Mouse (Mus musculus) adrenal gland, adult 10 weeks (tissue): ENCODE results near the gene Acsf2. TPM values are rescaled to one million over a fixed set of nuclear protein-coding genes. Genes with fewer than 3 reads are reported as not detected.

ENCODE experiments used
- polyA plus RNA-seq: library from polyadenylated mRNA; stranded (reverse); fragments of 350-450 nt; fragmentation: Illumina TruSeq; extraction: RNeasy Lipid Tissue Mini Kit (QIAGEN cat#74804); gene quantifications from one replicate; pipeline ENCODE4 v1.2.3, GENCODE M21; 2014; ENCODE audit warnings: low read depth, low replicate concordance

The Acsf2 gene
- polyA plus RNA-seq: 111 TPM

DNA sequence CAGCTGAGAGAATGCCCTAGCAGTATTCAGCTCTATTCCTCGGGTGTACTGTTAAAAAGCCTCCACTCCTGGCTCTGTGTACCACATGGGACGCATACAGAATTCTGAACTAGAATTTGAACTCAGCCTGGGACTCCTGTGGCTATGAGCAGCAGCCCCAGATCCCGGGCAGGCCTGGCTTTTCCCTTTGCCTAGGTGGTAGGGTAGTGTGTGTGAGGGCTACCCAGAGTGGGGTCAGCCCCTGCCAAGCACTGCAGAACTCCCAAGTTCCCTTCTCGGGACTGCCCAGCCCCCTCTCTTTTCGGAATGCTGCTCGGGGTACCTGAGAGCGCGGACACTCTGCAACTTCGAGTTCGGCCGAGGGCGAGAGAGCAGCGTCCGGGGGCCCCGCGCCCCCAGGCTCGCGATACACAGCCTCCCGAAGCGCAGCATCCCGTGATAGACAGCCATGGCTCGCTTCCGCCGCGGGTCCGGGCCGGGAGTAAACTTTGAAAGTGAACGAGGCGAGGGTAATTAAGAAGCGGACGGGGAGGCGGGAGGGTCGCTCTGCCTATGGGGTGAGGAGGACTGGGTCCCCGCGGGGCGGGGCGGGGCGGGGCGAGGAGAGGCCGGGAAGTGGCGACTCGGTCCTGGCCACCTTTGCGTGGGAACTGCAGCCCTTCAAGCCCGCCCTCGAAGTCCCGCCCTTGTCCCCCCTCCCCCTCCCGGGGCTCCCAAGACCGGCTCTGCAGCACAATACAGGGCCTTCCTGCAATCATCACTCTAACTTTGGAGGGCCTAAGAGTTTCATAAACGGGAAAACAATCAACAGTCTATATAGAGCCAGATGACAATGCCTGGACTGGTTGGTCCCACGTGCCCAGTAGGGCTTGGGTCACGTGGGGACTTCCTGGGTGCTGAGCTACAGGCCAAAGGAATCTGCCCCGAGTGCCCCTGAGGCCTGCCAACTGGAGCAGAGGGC is at the start of gene Acsf2:
Gene Acsf2 (minus strand): TSS at position 551 of the 961 bp plus-strand sequence.

DNA sequence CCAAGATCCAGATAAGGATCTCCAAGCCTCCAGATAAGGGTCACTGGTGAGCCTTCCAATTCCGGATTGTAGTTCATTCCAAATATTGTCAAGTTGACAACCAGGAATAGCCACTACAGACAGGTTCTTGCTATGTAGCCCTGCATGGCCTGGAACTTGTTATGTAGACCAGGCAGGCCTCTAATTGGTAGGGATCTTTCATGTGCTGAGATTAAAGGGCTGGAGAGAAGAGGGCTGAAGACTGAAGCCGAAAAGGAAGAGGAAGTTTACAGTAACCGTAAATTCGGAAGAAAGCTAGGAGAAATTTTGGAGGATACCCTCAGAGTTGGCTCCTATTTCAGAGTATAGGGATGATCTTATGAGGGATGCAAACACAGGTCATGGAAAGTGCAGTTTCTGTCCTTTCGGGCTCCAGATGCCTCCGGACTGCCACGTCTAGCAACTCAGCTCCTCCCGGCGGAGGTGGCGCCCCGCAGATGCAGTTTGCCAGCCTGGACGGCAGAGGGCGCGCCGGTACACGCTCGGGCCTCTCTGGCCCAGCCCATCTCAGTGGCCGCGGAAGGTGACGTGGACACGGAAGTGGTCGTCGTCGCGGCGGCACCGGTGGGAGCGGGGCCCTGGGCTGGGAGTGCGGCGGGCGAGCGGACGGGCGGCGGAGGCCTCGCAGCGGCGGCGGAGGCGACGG is 27.7 kb upstream of the Acsf2 start, which contains the start of gene Lrrc59:
Gene Lrrc59 (plus strand): TSS at position 569 of the 685 bp plus-strand sequence.

DNA sequence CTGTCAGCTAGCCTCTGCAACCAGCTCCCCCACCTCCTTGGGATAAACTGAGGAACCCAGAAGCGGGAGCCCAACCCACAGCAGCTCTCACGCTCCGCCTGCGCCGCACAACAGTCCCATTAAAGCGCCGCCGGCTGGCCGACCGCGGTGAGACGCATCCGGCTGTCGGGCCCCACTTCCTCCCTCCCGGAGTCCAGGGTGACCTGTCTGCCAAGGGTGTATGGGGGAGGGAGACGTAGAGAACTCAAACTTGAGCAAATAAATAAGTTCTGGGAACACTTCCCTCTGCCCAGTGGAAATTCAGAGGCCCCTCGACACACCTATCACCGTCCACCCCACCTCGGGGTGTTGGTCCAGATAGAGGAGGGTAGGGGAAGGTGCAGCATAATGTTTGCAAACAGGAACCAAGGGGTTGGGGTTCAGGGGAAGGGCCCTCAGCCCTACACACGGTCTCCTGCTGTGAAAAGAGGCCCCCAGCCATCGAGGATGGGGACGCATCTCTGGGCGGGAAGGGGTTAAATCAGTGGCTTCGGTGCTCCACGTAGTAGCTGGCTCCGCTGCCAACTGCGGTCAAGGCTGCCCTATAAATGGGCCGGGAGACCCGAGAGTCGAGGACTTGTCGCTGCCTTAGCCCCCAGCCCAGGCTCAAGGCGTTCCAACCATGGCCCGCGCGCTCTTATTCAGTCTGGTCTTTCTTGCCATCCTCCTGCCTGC is 37.1 kb downstream of the Acsf2 start, which contains the start of gene Chad:
Gene Chad (plus strand): TSS at position 611 of the 714 bp plus-strand sequence.

DNA sequence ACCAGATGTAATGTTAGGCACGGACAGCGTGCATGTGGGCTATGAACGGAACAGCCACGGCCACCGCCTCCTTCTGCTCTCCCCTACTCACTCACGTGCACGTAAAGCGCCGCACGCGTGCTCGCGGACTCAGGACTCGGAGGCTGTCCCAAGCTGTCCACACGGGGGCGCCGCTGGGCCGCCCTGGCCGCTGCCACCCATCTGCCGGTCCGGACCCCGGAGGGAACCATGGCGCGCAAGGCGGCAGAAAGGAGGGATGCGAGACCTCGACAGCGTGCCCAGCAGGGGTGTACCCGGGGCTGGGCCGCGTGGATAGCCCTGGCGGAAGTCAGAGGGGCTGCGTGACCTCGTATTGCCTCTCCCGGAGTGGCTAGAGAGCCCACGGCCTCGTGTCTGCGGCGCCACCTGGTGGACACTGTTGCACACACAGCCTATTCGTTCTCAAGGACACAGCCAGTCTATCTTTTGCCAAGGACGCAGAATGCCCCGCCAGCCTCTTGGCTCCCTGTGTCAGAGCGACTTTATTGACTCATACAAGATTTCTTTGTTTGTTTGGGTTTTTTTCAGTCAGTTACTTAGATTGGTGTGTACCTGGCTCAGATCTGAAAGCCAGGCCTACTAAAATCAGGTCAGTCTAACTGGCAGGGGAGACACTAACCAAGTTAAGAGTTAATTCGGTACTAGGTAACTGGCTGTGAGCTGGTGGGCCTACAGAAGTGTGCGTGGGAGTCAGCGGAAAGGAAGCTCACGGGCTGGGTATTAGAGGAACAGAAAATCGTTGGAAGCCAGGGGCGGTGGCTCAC is 52.6 kb downstream of the Acsf2 start, which contains the start of gene Rsad1:
Gene Rsad1 (minus strand): TSS at position 368 of the 803 bp plus-strand sequence.

DNA sequence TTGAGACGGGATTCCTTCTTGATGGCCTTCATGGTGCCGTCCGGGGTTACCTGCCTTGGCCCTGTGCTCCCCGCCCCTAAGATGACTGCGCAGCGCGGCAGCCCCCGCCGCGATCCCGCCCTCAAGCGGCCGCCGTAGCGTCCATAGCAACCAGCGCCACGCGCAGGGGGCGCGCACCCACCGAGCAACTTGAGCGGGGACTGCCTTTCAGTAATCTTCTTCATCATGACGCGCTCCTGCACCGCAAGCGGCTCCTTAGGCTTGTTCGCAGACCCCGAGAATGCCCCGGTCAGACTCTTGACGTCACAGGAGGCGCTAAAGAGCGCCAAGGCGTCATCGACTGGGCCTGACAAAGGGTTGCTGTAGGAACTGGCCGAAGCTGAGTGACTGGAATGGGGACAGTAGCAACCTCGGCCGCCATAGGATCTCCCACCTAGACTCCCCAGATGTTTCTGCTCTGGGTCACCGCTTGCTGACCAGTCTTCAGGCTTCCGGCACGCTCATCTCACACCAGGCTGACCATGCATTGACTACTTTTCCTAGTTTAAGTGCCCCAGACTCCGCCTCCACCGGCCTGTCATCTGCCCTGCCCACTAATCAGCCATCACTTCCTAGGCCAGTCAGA is 80.3 kb downstream of the Acsf2 start, which contains the start of gene Mycbpap:
Gene Mycbpap (minus strand): TSS at position 524 of the 625 bp plus-strand sequence.

Other genes with a start within 250 kb of the Acsf2 start
- 0.58 TPM for gene Abcc3, start 208.9 kb downstream of the Acsf2 start, polyA plus RNA-seq
- not detected for gene Cacna1g, start 127.7 kb downstream of the Acsf2 start, polyA plus RNA-seq
- gene Spata20, start 115.7 kb downstream of the Acsf2 start, polyA plus RNA-seq: not detected
- gene Epn3, start 101.9 kb downstream of the Acsf2 start, polyA plus RNA-seq: 1.2 TPM
- gene Mycbpap, start 80.1 kb downstream of the Acsf2 start, polyA plus RNA-seq: not detected
- gene Rsad1, start 52.6 kb downstream of the Acsf2 start, polyA plus RNA-seq: 9.0 TPM
- not detected for gene Chad, start 36.8 kb downstream of the Acsf2 start, polyA plus RNA-seq
- 75.6 TPM for gene Lrrc59, start 27.9 kb upstream of the Acsf2 start, polyA plus RNA-seq
- gene Mrpl27, start 51.9 kb upstream of the Acsf2 start, polyA plus RNA-seq: 31.7 TPM
- gene Eme1, start 52.1 kb upstream of the Acsf2 start, polyA plus RNA-seq: not detected
- gene Xylt2, start 75.6 kb upstream of the Acsf2 start, polyA plus RNA-seq: 1.2 TPM
- gene Gm11541, start 102.6 kb upstream of the Acsf2 start, polyA plus RNA-seq: not detected
- gene Cdc34b, start 139.9 kb upstream of the Acsf2 start, polyA plus RNA-seq: not detected
- gene Tmem92, start 180.8 kb upstream of the Acsf2 start, polyA plus RNA-seq: not detected